Comparison of ENCODE assay signal across 19 mouse cellular contexts in the genomic region with DNA sequence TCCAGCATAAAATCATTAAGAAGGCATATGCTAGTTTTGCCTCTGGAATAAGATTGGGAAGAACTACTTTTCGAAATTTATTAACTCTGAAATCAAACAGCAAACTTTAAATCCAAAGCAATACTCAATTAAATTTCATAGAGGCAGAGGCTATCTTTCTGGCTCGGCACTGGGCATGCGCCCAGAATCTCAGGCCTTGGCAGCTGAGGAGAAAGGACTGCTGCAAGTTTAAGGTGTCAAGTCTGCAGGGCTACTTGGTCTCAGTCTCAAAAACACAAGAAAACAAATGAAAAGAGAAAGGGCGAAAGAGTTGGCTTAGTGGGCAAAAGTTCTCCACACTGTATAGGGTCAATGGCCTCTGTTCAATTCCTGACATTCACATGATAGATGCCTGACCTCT.
DNase-seq lines count a peak whose midpoint lies in the region; TF ChIP-seq lines count a peak whose summit lies in the region.
"Had no signal": no experiment of that assay in that cellular context is flagged by ENCODE, and none has a peak within 500 bp of the region (broad histone marks: within the 10 kb centered on the region; RNA-seq: fewer than 3 reads in every experiment).

No protein-coding gene starts in this region.

- no peak overlapping the region for H3K4me3 ChIP-seq in heart, adult 2 months
- no peak overlapping the region for H3K4me3 ChIP-seq in heart, embryonic 10.5 days
- H3K4me3 ChIP-seq: embryonic facial prominence, embryonic 13.5 days; forebrain, embryonic 12.5 days; heart, embryonic 13.5 days; hindbrain, embryonic 12.5 days had no signal

- no peaks in the 10 kb centered on the region for H3K79me2 ChIP-seq in heart, adult 2 months (replicated peaks; ENCODE audit: control insufficient read depth, insufficient read depth, low read length)

- DNase-seq in adrenal gland, postnatal 10 days = peak; percentile 62
- no peak for DNase-seq in adrenal gland, adult 18-20 months (ENCODE audit: low spot score in 2 of 2)
- peak; percentile 34 to 52 for DNase-seq in cerebellum, postnatal 10 days
- DNase-seq in cerebellum, adult 9-10 months = no peak
- peak; percentile 29 to 35 for DNase-seq in heart, adult 2 months
- DNase-seq in heart, embryonic 10.5 days (ENCODE audit: low spot score) = no peak
- DNase-seq in heart, postnatal 4 days = peak; percentile 44
- no peak for DNase-seq in heart, adult 9 months (ENCODE audit: low spot score in 2 of 2)
- DNase-seq: adrenal gland, adult 2 months; B cell, adult 2 months; cerebellum, adult 11 months; cerebellum, adult 8-10 months; cerebellum, postnatal 36 days; kidney, adult 8-10 months had no signal

- no peak for TF ChIP-seq CTCF in heart, adult 2 months (IDR thresholded peaks at IDR 0.05)

- no peak overlapping the region for H3K9ac ChIP-seq in heart, adult 2 months (ENCODE audit: low read depth, low read length)
- H3K9ac ChIP-seq: embryonic facial prominence, embryonic 13.5 days; forebrain, embryonic 12.5 days; heart, embryonic 13.5 days; hindbrain, embryonic 12.5 days had no signal

- no peak for TF ChIP-seq EP300 in heart, adult 2 months (IDR thresholded peaks at IDR 0.05; ENCODE audit: insufficient read depth, low read depth, low read length)

- intact Hi-C loops in heart, adult 2 months (cut with DNase I) = no loop called here

- no peak overlapping the region for H3K27ac ChIP-seq in heart, adult 2 months
- H3K27ac ChIP-seq in heart, embryonic 10.5 days = no peak overlapping the region
- H3K27ac ChIP-seq: embryonic facial prominence, embryonic 13.5 days; forebrain, embryonic 12.5 days; heart, embryonic 13.5 days; hindbrain, embryonic 12.5 days had no signal

- WGBS in heart, adult 2 months = 58% methylated on average over 4 of the region's 4 CpGs
- 88% methylated on average over 4 of the region's 4 CpGs for WGBS in heart, embryonic 10.5 days

- H3K36me3 ChIP-seq in heart, adult 2 months (ENCODE audit: control insufficient read depth, insufficient read depth, low read length) = no peaks in the 10 kb centered on the region
- H3K36me3 ChIP-seq in heart, embryonic 10.5 days = no peaks in the 10 kb centered on the region
- H3K36me3 ChIP-seq: embryonic facial prominence, embryonic 13.5 days; forebrain, embryonic 12.5 days; G1E; heart, embryonic 13.5 days; hindbrain, embryonic 12.5 days had no signal

- no peak for TF ChIP-seq POLR2A in heart, adult 2 months (IDR thresholded peaks at IDR 0.05; ENCODE audit: insufficient read depth, low read depth, low read length)

- H3K27me3 ChIP-seq in heart, adult 2 months (ENCODE audit: control insufficient read depth, insufficient read depth, low read length) = no peaks in the 10 kb centered on the region
- H3K27me3 ChIP-seq in heart, embryonic 10.5 days (ENCODE audit: insufficient read depth, poor library complexity, severe bottlenecking) = no peaks in the 10 kb centered on the region
- H3K27me3 ChIP-seq: embryonic facial prominence, embryonic 13.5 days; heart, embryonic 13.5 days; hindbrain, embryonic 12.5 days had no signal

- H3K9me3 ChIP-seq in heart, embryonic 10.5 days = no peaks in the 10 kb centered on the region
- H3K9me3 ChIP-seq: embryonic facial prominence, embryonic 13.5 days; forebrain, embryonic 12.5 days; heart, embryonic 13.5 days; hindbrain, embryonic 12.5 days had no signal

- H3K4me1 ChIP-seq in heart, adult 2 months (ENCODE audit: control insufficient read depth, insufficient read depth, low read length) = no peaks in the 10 kb centered on the region; the same call in 1 of the 2 replicates
- no peaks in the 10 kb centered on the region for H3K4me1 ChIP-seq in heart, embryonic 10.5 days
- H3K4me1 ChIP-seq: heart, embryonic 13.5 days had no signal

Comparison
In these comparisons a context has a peak if more than half of its experiments do, and no peak if none do; other contexts are left out.
1. DNase-seq: peak in adrenal gland, postnatal 10 days (single experiment), cerebellum, postnatal 10 days (2 of 2), heart, adult 2 months (2 of 2) and heart, postnatal 4 days (single experiment); none in adrenal gland, adult 18-20 months (0 of 2), cerebellum, adult 9-10 months (single experiment), heart, embryonic 10.5 days (single experiment) and heart, adult 9 months (0 of 2).